Mouse (Mus musculus) cerebral cortex, adult 2 months (tissue): ENCODE results near the gene Sh3rf3.

Experiments used
- WGBS: fragments of 180-500 bp; shearing (Covaris S2); methylation state at CpG from one replicate; pipeline ENCODE4 v1.1.7; 2018; 5-methylcytosine and 5-hydroxymethylcytosine counted together

The Sh3rf3 gene

GRCm38 (mm10) chr10:59106644-59107043 is 293.5 kb downstream of the Sh3rf3 start:
- WGBS = 76% methylated on average over 3 of the region's 3 CpGs

GRCm38 (mm10) chr10:59109015-59109414 is 295.9 kb downstream of the Sh3rf3 start:
- 22% methylated on average over 2 of the region's 2 CpGs for WGBS

GRCm38 (mm10) chr10:59110386-59110785 is 297.2 kb downstream of the Sh3rf3 start:
- 66% methylated on average over 7 of the region's 7 CpGs for WGBS

- WGBS = 91% methylated on average over 8 of the region's 8 CpGs
These were observed 299.6 kb downstream of the Sh3rf3 start for GRCm38 (mm10) chr10:59112755-59113154.

- WGBS = 89% methylated on average over 9 of the region's 9 CpGs
These were observed 300.2 kb downstream of the Sh3rf3 start for GRCm38 (mm10) chr10:59113386-59113785.

- 30% methylated on average over 15 of the region's 15 CpGs for WGBS
These were observed 301.6 kb downstream of the Sh3rf3 start for GRCm38 (mm10) chr10:59114535-59115291.

- 50% methylated on average over 2 of the region's 2 CpGs for WGBS
These were observed 302.5 kb downstream of the Sh3rf3 start for GRCm38 (mm10) chr10:59115691-59116090.

- WGBS = 84% methylated on average over 9 of the region's 9 CpGs
These were observed 303.2 kb downstream of the Sh3rf3 start for GRCm38 (mm10) chr10:59116331-59116730.

- WGBS = 63% methylated on average over 5 of the region's 5 CpGs
These were observed 304.4 kb downstream of the Sh3rf3 start for GRCm38 (mm10) chr10:59117555-59117954.

GRCm38 (mm10) chr10:59119001-59119400 is 305.8 kb downstream of the Sh3rf3 start:
- 94% methylated on average over 1 of the region's 1 CpGs for WGBS

- 96% methylated on average over 2 of the region's 2 CpGs for WGBS
These were observed 306.7 kb downstream of the Sh3rf3 start for GRCm38 (mm10) chr10:59119811-59120210.

- WGBS = 90% methylated on average over 2 of the region's 2 CpGs
These were observed 312.3 kb downstream of the Sh3rf3 start for GRCm38 (mm10) chr10:59125497-59125896.

GRCm38 (mm10) chr10:59127637-59128036 is 314.5 kb downstream of the Sh3rf3 start:
- WGBS = 41% methylated on average over 6 of the region's 6 CpGs

- 66% methylated on average over 20 of the region's 20 CpGs for WGBS
These were observed 318.9 kb downstream of the Sh3rf3 start for GRCm38 (mm10) chr10:59131926-59132628.

GRCm38 (mm10) chr10:59133478-59134009 is 320.4 kb downstream of the Sh3rf3 start:
- 35% methylated on average over 8 of the region's 8 CpGs for WGBS

- 19% methylated on average over 8 of the region's 8 CpGs for WGBS
These were observed 336.8 kb downstream of the Sh3rf3 start for GRCm38 (mm10) chr10:59149956-59150383.

- WGBS = 87% methylated on average over 10 of the region's 10 CpGs
These were observed 337.9 kb downstream of the Sh3rf3 start for GRCm38 (mm10) chr10:59150938-59151657.

GRCm38 (mm10) chr10:59152544-59153081 is 339.5 kb downstream of the Sh3rf3 start:
- 86% methylated on average over 5 of the region's 5 CpGs for WGBS

GRCm38 (mm10) chr10:59158627-59159026 is 345.5 kb downstream of the Sh3rf3 start:
- 78% methylated on average over 3 of the region's 3 CpGs for WGBS

- 79% methylated on average over 4 of the region's 4 CpGs for WGBS
These were observed 349.2 kb downstream of the Sh3rf3 start for GRCm38 (mm10) chr10:59162185-59162897.
